Mouse (Mus musculus) left cerebral cortex, adult 6 months (tissue): ENCODE results near the gene Lmo2. TPM values are rescaled to one million over a fixed set of nuclear protein-coding genes. Genes with fewer than 3 reads are reported as not detected.

ENCODE experiments used
- long read RNA-seq, 2 experiments: library from polyadenylated mRNA; unstranded; transcript quantifications; one replicate each; pipeline ENCODE4 v2.0.0; 2019 to 2020
- polyA plus RNA-seq: library from polyadenylated mRNA; unstranded; fragments of <200 nt; fragmentation: Nextera tagmentation; gene quantifications from 2 replicates; pipeline ENCODE4 v1.2.3, GENCODE M21; 2021

The Lmo2 gene
- 15.2 and 22.1 TPM in 2 replicates for polyA plus RNA-seq
- long read RNA-seq, experiment 1, transcript Lmo2-202 (3 exons, 1,706 nt) = minor isoform, 13 of 71 reads
- long read RNA-seq, experiment 1, transcript Lmo2-204 (4 exons, 848 nt) = major isoform, 54 of 71 reads
- long read RNA-seq, experiment 1, partial matches to known transcripts = 0 of 71 reads
- long read RNA-seq, experiment 1, other reads (novel, unspliced or antisense) = 4 of 71 reads
- long read RNA-seq, experiment 2, transcript Lmo2-204 (4 exons, 848 nt) = major isoform, 8 of 17 reads
- long read RNA-seq, experiment 2, partial matches to known transcripts = 3 of 17 reads
- long read RNA-seq, experiment 2, other reads (novel, unspliced or antisense) = 2 of 17 reads

DNA sequence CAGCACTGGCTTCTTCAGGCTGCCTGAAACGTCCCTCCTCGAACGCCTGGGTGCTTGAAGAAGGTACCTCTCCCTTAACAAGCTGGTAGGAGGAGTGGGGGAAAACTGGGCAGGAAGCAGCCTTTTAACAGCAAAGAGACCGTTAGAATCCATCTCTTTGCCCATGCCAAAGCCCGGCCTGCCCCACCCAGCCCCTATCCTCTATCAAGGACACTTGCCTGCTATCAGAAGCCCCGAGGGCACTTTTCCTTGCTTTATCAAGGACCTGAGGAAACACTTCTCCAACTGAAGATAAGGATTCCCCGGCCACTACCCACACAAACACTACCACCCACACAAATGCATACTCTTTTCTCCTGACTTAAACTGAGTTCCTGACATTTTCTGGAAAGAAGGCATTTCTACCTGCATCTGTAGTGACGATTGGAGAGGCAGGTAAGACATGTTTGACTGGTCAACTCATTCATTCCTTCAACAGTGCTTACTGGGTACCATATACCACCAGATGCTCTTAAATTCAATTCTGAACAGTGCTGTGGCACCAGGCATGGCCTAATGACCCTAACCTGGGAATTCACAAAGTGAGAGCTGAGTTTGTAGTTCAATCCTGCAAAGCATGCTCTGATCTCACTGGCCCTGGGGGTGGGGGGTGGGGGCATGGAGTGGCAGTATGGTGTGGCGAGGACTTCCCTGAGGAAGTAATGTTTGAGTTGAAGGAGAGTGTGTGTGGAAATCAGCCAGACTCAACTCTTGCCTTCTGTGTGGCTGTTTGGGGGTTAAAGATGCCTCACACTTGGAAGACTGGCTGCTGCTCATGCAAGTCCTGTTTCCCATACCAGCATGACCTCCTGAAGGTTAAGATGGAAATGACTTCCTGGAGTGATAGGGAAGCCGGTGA lies at the start of gene Lmo2:
TSS of gene Lmo2 (plus strand) at position 338 of the 898 bp plus-strand sequence.

DNA sequence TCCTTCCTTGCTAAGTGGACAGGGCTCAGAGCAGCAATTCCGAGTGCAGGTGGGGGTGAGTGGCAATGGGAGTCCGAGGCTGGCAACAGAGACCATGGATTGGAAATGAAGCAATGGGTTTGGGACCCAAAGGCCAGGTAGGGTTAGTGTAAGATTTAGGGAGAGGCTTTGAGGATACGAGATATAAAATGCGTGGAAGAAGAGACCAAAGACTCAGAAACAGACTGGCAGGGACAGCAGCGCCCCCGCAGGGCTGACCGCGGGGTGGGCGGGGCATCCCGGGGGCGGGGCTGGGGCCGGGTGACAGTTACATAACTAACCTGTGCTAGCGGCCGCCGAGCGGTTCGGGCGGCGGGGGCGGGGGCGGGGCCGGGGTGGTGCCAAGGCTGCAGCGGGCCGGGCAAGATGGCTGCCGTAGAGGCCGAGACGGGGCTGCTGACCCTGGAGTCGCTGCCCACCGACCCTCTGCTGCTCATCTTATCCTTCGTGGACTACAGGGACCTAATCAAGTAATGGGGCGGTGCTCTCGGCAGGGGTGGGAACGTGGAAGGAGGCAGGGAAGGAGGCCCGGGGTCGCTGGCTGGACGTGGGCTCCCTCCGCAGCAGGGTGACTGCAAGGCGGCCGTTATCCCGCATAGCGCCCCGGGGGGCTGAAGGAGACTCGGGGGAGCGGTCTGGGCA lies 69.8 kb downstream of the Lmo2 start, which contains the start of gene Fbxo3:
TSS of gene Fbxo3 (plus strand) at position 264 of the 681 bp plus-strand sequence.

DNA sequence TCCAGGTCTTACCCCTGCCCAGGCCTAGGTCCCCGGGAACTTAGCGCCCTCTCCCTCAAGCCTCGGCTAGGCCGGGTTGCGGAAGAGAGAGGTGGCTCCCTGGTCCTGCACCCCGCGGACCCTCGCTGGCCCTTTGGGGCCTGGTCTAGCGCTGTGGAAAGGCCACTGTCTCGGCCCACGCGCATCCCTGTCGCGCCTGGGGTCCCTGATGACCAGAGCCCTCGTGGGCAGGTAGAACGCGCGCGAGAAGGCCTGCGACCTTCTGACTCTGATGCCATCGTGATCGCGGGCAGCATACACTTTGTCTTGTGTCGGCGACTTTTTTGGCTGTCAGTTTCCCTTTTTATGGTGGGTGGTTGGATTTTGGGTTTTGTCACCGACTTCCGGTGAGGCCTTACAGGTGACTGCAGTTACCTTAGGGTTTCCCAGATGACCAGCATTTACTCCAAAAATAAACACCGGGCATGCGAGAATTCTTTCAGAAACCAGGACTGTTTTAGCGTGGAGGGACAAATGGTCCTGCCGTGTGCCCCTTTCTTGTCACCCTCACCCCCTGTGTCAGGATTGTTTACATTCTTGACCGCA lies 70.4 kb downstream of the Lmo2 start, which contains the start of gene 4931422A03Rik:
TSS of gene 4931422A03Rik (minus strand) at position 223 of the 585 bp plus-strand sequence.

Other genes starting within 250 kb of the Lmo2 start
- 4.3 and 5.1 TPM in 2 replicates for gene Nat10, start 196.7 kb upstream of the Lmo2 start, polyA plus RNA-seq
- 80.1 and 82.6 TPM in 2 replicates for gene Caprin1, start 160.3 kb upstream of the Lmo2 start, polyA plus RNA-seq
- gene Fbxo3, start 69.7 kb downstream of the Lmo2 start, polyA plus RNA-seq = 33.4 and 45.1 TPM in 2 replicates
- 0.22 and 0.70 TPM in 2 replicates for gene 4931422A03Rik, start 70.4 kb downstream of the Lmo2 start, polyA plus RNA-seq
- 0.13 TPM in 1 of 2 replicates, not detected in the other for gene Gm10912, start 107.8 kb downstream of the Lmo2 start, polyA plus RNA-seq
- not detected in 2 replicates for gene Gm10799, start 110.6 kb downstream of the Lmo2 start, polyA plus RNA-seq
- 10.5 and 12.2 TPM in 2 replicates for gene Cd59b, start 111.9 kb downstream of the Lmo2 start, polyA plus RNA-seq
- 8.6 and 9.8 TPM in 2 replicates for gene Cd59a, start 137.8 kb downstream of the Lmo2 start, polyA plus RNA-seq
- 0.14 and 0.34 TPM in 2 replicates for gene A930018P22Rik, start 164.8 kb downstream of the Lmo2 start, polyA plus RNA-seq